Mouse (Mus musculus) stomach, postnatal 0 days (tissue): ENCODE measurements around the gene Snx22.

Experiments
- CTCF ChIP-seq: IDR thresholded peaks from 2 replicates; pipeline ENCODE4 v1.5.1; 2016; ENCODE audit warnings: antibody characterized with exemption, low read depth, mild to moderate bottlenecking, moderate library complexity
- EP300 ChIP-seq: optimal IDR thresholded peaks from 2 replicates; pipeline ENCODE3; 2016; ENCODE audit warnings: antibody characterized with exemption

DNA sequence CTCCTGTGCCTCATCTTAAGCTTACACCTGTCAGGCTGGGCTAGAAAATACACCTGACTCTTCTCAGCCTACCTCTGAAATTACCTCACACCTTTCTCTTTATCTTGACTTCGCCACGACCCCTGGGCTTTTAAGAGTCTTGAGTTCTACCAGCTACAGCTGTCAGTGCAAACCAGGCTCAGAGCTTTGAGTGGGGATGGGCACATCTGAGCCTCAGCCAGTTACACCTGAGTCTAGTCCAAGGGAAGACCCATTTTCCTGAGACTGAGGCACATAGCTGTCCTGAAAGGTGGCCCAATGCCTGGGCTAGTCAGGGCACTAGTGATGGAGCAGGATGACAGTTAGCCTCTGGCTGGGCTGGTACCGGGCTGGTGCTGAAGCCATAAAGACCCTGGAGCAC lies 2.7 kb downstream of the Snx22 start:
- TF ChIP-seq CTCF (no peak), EP300 (no peak)
